Mouse (Mus musculus): ENCODE measurements around the gene Mrtfb.

- TF ChIP-seq CTCF (IDR thresholded peaks at IDR 0.05; ENCODE audit: control insufficient read depth, insufficient read depth, insufficient replicate concordance, low read depth, low read length): no peak
- TF ChIP-seq POLR2A (IDR thresholded peaks at IDR 0.05; ENCODE audit: control insufficient read depth, low read depth, low read length): no peak
Measured at GRCm38 (mm10) chr16:13221475-13221874, 34.8 kb upstream of the Mrtfb start.
